Mouse (Mus musculus) intestine, embryonic 15.5 days (tissue): ENCODE data around the gene H2-T24. TPM values are rescaled to one million over a fixed set of nuclear protein-coding genes. Genes with fewer than 3 reads are reported as not detected.

ENCODE experiments used
- ATAC-seq: fragments of 200-750 bp; cut with Nextera tagmentation; 2 replicates; pipeline ENCODE4 v1.8.0; 2017; ENCODE audit warnings: moderate TSS enrichment, moderate library complexity
- H3K27ac ChIP-seq: fragments of 300-500 bp; sonication (generic); 2 replicates; pipeline ENCODE4 v1.5.1; 2015; ENCODE audit warnings: mild to moderate bottlenecking, inconsistent platforms
- H3K27me3 ChIP-seq: fragments of 300-500 bp; sonication (generic); replicated peaks from 2 replicates; pipeline ENCODE4 v1.6.1; 2015; ENCODE audit warnings: inconsistent platforms
- H3K36me3 ChIP-seq: fragments of 300-500 bp; sonication (generic); 2 replicates; pipeline ENCODE4 v1.6.1; 2015; ENCODE audit warnings: inconsistent platforms
- H3K4me1 ChIP-seq: fragments of 300-500 bp; sonication (generic); replicated peaks from 2 replicates; pipeline ENCODE4 v1.6.1; 2015; ENCODE audit warnings: inconsistent platforms
- H3K4me2 ChIP-seq: fragments of 300-500 bp; sonication (generic); replicated peaks from 2 replicates; pipeline ENCODE4 v1.6.1; 2015; ENCODE audit warnings: mild to moderate bottlenecking, inconsistent platforms
- H3K4me3 ChIP-seq: fragments of 300-500 bp; sonication (generic); replicated peaks from 2 replicates; pipeline ENCODE4 v1.5.1; 2015; ENCODE audit warnings: inconsistent platforms
- H3K9ac ChIP-seq: fragments of 300-500 bp; sonication (generic); 2 replicates; pipeline ENCODE4 v1.6.1; 2015; ENCODE audit warnings: inconsistent platforms
- H3K9me3 ChIP-seq: fragments of 300-500 bp; sonication (generic); 2 replicates; pipeline ENCODE4 v1.6.1; 2016; ENCODE audit warnings: inconsistent platforms
- WGBS: fragments of 180-500 bp; shearing (Covaris S2); methylation state at CpG from one replicate; pipeline ENCODE4 v1.1.7; 2015; 5-methylcytosine and 5-hydroxymethylcytosine counted together
- microRNA counts: library from miRNA; unstranded; fragments of <30 nt; microRNA quantifications from one replicate; lab custom pipeline; 2016
- polyA plus RNA-seq: library from polyadenylated mRNA; unstranded; fragments of >200 nt; fragmentation: Nextera tagmentation; extraction: Ambion mirVana; gene quantifications from 2 replicates; pipeline ENCODE4 v1.2.1, GENCODE M21; 2015

The H2-T24 gene
- polyA plus RNA-seq, 1 experiment from 2014 or later, result 2.0 TPM

DNA sequence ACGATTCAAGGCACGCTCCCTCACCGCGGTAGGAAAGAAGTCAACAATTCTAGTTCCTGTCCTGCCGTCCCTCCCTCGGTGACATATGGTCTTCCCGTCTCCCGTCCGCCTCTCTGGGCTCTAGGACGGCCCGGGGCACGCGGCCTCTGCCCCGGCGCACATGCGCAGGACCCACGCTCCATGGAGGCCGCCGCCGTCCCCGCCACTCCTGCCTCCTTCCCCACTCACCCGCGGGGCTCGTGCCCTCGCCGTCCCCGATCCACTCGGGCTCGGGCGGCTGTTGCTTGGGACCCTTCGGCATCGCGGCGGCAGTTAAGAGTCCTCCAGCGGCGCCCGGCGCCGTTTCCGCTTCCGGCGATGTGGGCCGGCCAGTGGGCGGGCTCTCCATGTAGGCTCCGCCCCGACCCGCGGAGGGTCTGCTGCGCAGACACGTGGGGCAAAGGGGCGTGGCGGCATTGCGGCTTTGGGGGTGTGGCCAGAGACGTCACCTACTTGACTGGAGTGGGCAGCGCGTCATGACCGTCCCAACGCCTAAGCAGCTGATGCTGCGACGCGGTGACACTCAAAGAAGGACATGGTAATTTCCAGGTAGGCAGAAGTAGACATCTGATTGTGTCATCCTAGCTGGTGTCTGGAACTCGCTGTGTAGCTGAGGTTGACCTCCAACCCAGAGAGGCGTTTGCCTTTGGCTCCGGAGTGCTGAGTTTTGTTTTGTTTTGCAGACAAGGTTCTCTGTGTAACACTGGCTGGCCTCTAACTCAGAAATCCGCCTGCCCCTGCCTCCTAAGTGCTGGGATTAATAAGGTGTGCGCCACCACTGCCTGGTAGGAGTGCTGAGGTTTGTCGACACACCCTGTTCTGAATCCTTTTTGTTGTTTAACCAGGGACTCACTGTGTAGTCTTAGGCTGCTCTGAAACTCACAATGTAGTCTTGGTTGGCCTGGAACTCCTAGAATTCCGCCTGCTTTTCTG lies 50.7 kb downstream of the H2-T24 start, which contains the start of gene Abcf1:
Gene Abcf1 (minus strand): TSS at position 344 of the 972 bp plus-strand sequence.
- Histone ChIP-seq H3K4me3 (peak within 1 kb of the TSS; percentile 88), H3K4me2 (peak within 1 kb of the TSS; percentile 74)
- WGBS, result under 1% methylated on average over 67 of the region's 68 CpGs

DNA sequence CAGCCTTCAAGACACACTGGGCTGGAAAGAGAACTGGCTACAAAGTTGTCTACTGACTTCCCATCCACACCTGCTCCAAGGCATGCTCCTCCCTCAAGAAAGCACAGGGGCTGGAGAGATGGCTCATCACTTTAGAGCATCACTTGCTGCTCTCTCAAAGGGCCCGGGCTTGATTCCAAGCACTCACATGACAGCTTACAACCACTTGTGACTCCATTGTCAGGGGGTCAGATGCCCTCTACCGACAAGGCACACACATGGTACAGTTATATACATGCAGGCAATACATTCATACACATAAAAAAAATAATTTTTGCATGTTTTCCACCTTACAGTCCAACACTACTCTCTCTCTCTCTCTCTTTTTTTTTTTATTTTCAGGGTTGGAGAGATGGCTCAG lies 52.7 kb downstream of the H2-T24 start:
- Histone ChIP-seq H3K27me3 (no peaks in the 10 kb centered on the region), H3K4me2 (no peak overlapping the region), H3K9ac (no peak overlapping the region), H3K4me3 (no peak overlapping the region), H3K4me1 (peaks cover 16% of the 10 kb centered on the region), H3K9me3 (no peaks in the 10 kb centered on the region), H3K27ac (no peak overlapping the region), H3K36me3 (peaks cover 15% of the 10 kb centered on the region)
- ATAC-seq, result no peak
- WGBS, result 91% methylated on average over 2 of the region's 2 CpGs

More for the DNA sequence above, 50.7 kb downstream of the H2-T24 start, which contains the start of gene Abcf1:
- Histone ChIP-seq H3K9ac (peak within 1 kb of the TSS; percentile 84), H3K9me3 (no peaks in the 10 kb centered on the region), H3K27ac (peak within 1 kb of the TSS; percentile 68), H3K36me3 (peaks cover 9% of the 10 kb centered on the region), H3K27me3 (no peaks in the 10 kb centered on the region), H3K4me1 (peaks cover 16% of the 10 kb centered on the region)
- ATAC-seq, result peak; percentile 98

DNA sequence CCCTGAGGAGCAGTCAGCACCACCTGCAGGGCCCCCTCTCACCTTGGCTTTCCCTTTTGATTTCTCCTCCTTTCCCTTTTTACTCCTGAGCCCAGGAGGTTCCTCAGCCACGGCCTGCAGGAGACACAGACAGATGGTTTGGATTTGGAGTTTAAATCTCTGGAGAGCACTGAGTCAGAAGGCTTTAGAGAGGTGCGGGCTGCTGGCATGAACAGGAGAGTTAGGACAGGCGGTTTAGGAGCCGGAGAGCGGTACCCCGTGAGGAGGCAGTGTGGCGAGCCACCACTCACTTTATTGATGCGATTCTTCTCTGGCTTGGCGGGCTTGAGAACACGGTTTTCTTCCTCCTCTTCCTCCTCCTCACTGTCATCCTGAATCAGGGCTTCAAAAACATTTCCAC lies 57.1 kb downstream of the H2-T24 start:
- Histone ChIP-seq H3K9ac (no peak overlapping the region), H3K36me3 (peaks cover 52% of the 10 kb centered on the region), H3K9me3 (no peaks in the 10 kb centered on the region), H3K4me2 (no peak overlapping the region), H3K27ac (no peak overlapping the region), H3K4me1 (peaks cover 2% of the 10 kb centered on the region; the same call in 1 of the 2 replicates), H3K4me3 (no peak overlapping the region), H3K27me3 (no peaks in the 10 kb centered on the region)
- ATAC-seq, result no peak
- 91% methylated on average over 10 of the region's 10 CpGs for WGBS

DNA sequence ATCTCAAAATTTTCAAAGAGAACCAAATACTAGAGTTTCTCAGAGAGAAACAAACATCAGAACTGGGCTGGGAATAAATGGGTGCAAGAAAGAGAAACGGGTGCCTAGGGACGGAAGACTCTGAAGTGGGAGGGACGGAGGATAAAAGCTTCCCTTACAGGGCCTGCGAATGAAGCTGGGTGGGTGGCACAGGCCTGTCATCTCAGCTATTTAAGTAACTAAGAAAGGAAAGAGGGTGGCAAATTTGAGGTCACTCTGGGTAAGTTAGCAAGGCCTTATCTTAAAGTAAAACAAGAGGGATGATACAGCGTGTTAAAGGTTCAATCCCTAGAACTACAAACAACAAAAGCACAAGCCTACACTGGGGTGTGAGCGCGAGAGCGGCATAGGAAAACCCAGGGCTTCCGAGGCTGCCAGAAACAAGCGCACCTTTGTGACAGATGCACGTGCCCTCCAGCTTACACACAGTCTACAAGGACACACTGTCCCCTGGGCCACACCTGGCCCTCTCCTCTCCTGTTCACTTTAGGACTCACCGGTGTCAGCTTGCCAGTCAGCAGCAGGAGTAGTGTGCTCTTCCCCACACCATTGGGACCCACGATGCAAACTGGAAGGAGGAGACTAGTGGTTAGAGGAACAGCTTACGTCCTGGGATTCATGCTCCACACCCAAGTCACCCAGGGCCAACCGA lies 61.7 kb downstream of the H2-T24 start:
- H3K4me2 ChIP-seq, result no peak overlapping the region
- ATAC-seq, result no peak
- 92% methylated on average over 15 of the region's 15 CpGs for WGBS
- no peaks in the 10 kb centered on the region for H3K4me1 ChIP-seq
- H3K9ac ChIP-seq, result no peak overlapping the region
- H3K4me3 ChIP-seq, result no peak overlapping the region
- H3K36me3 ChIP-seq, result peaks cover 67% of the 10 kb centered on the region
- H3K27ac ChIP-seq, result no peak overlapping the region
- H3K9me3 ChIP-seq, result no peaks in the 10 kb centered on the region
- no peaks in the 10 kb centered on the region for H3K27me3 ChIP-seq

MicroRNA genes within 50 kb of the gene (microRNA counts, 519-probe panel; counts per million panel counts)
- 1,971 counts per million, percentile 44 among the panel's probes with 10 or more counts for microRNA mmu-miR-877 (lab: Ali Mortazavi, UCI)

Other genes starting within 250 kb of the H2-T24 start
- gene Ier3, start 198.9 kb downstream of the H2-T24 start, polyA plus RNA-seq, result 13.9 and 14.4 TPM in 2 replicates
- gene Flot1, start 197.3 kb downstream of the H2-T24 start, polyA plus RNA-seq, result 49.1 and 49.4 TPM in 2 replicates
- 729 and 776 TPM in 2 replicates for gene Tubb5, start 182.3 kb downstream of the H2-T24 start, polyA plus RNA-seq
- gene Mdc1, start 179.0 kb downstream of the H2-T24 start, polyA plus RNA-seq, result 14.9 and 16.1 TPM in 2 replicates
- 48.5 and 51.7 TPM in 2 replicates for gene Nrm, start 159.2 kb downstream of the H2-T24 start, polyA plus RNA-seq
- gene Ppp1r18, start 155.0 kb downstream of the H2-T24 start, polyA plus RNA-seq, result 19.6 TPM in 2 replicates
- 43.1 and 44.2 TPM in 2 replicates for gene Dhx16, start 140.7 kb downstream of the H2-T24 start, polyA plus RNA-seq
- gene 2310061I04Rik, start 123.1 kb downstream of the H2-T24 start, polyA plus RNA-seq, result 25.5 and 31.9 TPM in 2 replicates
- 47.2 and 47.7 TPM in 2 replicates for gene Atat1, start 110.5 kb downstream of the H2-T24 start, polyA plus RNA-seq
- gene Mrps18b, start 104.2 kb downstream of the H2-T24 start, polyA plus RNA-seq, result 126 and 139 TPM in 2 replicates
- gene Ppp1r10, start 104.1 kb downstream of the H2-T24 start, polyA plus RNA-seq, result 32.4 and 32.9 TPM in 2 replicates
- gene Abcf1, start 50.8 kb downstream of the H2-T24 start, polyA plus RNA-seq, result 91.6 and 99.9 TPM in 2 replicates
- gene Gnl1, start 40.7 kb downstream of the H2-T24 start, polyA plus RNA-seq, result 37.5 and 39.9 TPM in 2 replicates
- 24.5 and 25.7 TPM in 2 replicates for gene Prr3, start 40.3 kb downstream of the H2-T24 start, polyA plus RNA-seq
- gene H2-T23, start 12.3 kb upstream of the H2-T24 start, polyA plus RNA-seq, result 9.3 and 14.2 TPM in 2 replicates
- 13.3 and 13.9 TPM in 2 replicates for gene H2-T22, start 22.2 kb upstream of the H2-T24 start, polyA plus RNA-seq
- 0.11 and 0.25 TPM in 2 replicates for gene Gm6034, start 22.4 kb upstream of the H2-T24 start, polyA plus RNA-seq
- gene Gm11127, start 37.8 kb upstream of the H2-T24 start, polyA plus RNA-seq, result 3.3 and 3.5 TPM in 2 replicates
- 0.11 TPM in 2 replicates for gene Gm19684, start 101.1 kb upstream of the H2-T24 start, polyA plus RNA-seq
- gene Gm7030, start 108.9 kb upstream of the H2-T24 start, polyA plus RNA-seq, result 1.4 and 1.5 TPM in 2 replicates
- gene Gm8909, start 148.0 kb upstream of the H2-T24 start, polyA plus RNA-seq, result 1.2 and 2.2 TPM in 2 replicates
- 24.3 and 30.1 TPM in 2 replicates for gene H2-T3, start 169.7 kb upstream of the H2-T24 start, polyA plus RNA-seq
- 124 and 141 TPM in 2 replicates for gene Rpp21, start 237.5 kb upstream of the H2-T24 start, polyA plus RNA-seq